21 mouse cellular contexts compared by ENCODE assay signal in the genomic region with DNA sequence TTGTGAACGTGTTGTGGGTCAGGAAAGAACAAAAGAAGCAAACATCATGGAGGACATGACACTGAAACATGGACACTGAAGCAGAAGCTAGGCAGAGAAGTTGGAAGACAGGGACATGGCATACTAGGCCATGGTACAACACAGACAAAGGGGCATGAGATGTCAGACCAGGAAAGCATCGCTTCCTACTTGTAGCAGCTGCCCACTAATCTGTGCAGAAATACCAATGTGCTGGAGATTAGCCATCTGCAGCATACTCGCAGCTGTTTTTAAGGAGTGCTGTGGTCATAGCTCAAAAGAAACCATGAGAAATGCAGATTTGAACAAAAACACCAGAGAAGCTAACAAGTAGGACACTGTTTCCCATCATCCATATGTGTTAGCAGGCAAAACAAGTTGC. TPM values are rescaled to one million over a fixed set of nuclear protein-coding genes. Genes with fewer than 3 reads are reported as not detected.
DNase-seq lines count a peak whose midpoint lies in the region; ATAC-seq and TF ChIP-seq lines count a peak whose summit lies in the region.
"Had no signal": no experiment of that assay in that cellular context is flagged by ENCODE, and none has a peak within 500 bp of the region (broad histone marks: within the 10 kb centered on the region; RNA-seq: fewer than 3 reads in every experiment).

No protein-coding gene starts in this region.

- peak; percentile 63 for DNase-seq in heart, adult 11 months
- DNase-seq in heart, postnatal 36 days, result no peak
- DNase-seq in midbrain, embryonic 11.5 days (ENCODE audit: low spot score, missing footprints), result peak; percentile 75
- no peak for DNase-seq in midbrain, postnatal 0 days (ENCODE audit: low spot score)
- peak; percentile 20 for DNase-seq in NIH3T3 (ENCODE audit: low read depth)
- DNase-seq: adrenal gland, adult 8-10 months; adrenal gland, postnatal 14 days; adrenal gland, postnatal 36 days; cerebellum, adult 11-12 months; cerebellum, adult 2 months; cerebellum, adult 9-10 months; cerebellum, postnatal 10 days; cerebellum, postnatal 25 days; forebrain, postnatal 0 days had no signal

- intact Hi-C loops in heart, postnatal 36 days (cut with DNase I), result no loop called here

- no peak overlapping the region for H3K4me2 ChIP-seq in midbrain, embryonic 11.5 days
- H3K4me2 ChIP-seq in midbrain, postnatal 0 days (ENCODE audit: low read depth, low read length, poor library complexity, severe bottlenecking), result no peak overlapping the region
- H3K4me2 ChIP-seq in myocyte (ENCODE audit: low read depth), result no peak overlapping the region
- no peak overlapping the region for H3K4me2 ChIP-seq in intestine, embryonic 15.5 days (replicated peaks)
- H3K4me2 ChIP-seq: embryonic facial prominence, embryonic 13.5 days; forebrain, embryonic 13.5 days; forebrain, embryonic 15.5 days had no signal

- no peaks in the 10 kb centered on the region for H3K36me3 ChIP-seq in midbrain, embryonic 11.5 days (ENCODE audit: control insufficient read depth, insufficient read depth, low read length)
- no peaks in the 10 kb centered on the region for H3K36me3 ChIP-seq in midbrain, postnatal 0 days (ENCODE audit: insufficient read depth, low read length)
- H3K36me3 ChIP-seq in myocyte (ENCODE audit: control insufficient read depth, insufficient read depth), result no peaks in the 10 kb centered on the region
- no peaks in the 10 kb centered on the region for H3K36me3 ChIP-seq in intestine, embryonic 15.5 days
- H3K36me3 ChIP-seq: embryonic facial prominence, embryonic 13.5 days; forebrain, embryonic 15.5 days had no signal

- H3K4me1 ChIP-seq in midbrain, embryonic 11.5 days (ENCODE audit: control insufficient read depth, insufficient read depth, low read length), result no peaks in the 10 kb centered on the region
- no peaks in the 10 kb centered on the region for H3K4me1 ChIP-seq in midbrain, postnatal 0 days (ENCODE audit: insufficient read depth, low read length)
- H3K4me1 ChIP-seq in intestine, embryonic 15.5 days (replicated peaks), result peaks cover 6% of the 10 kb centered on the region
- H3K4me1 ChIP-seq: embryonic facial prominence, embryonic 13.5 days; forebrain, embryonic 13.5 days; forebrain, embryonic 15.5 days had no signal

- WGBS in midbrain, embryonic 11.5 days, result 81% methylated on average over 3 of the region's 3 CpGs
- WGBS in midbrain, postnatal 0 days, result 71% methylated on average over 3 of the region's 3 CpGs
- WGBS in intestine, embryonic 15.5 days, result 82% methylated on average over 3 of the region's 3 CpGs

- no peak overlapping the region for H3K27ac ChIP-seq in midbrain, embryonic 11.5 days (ENCODE audit: low read depth, low read length)
- H3K27ac ChIP-seq in midbrain, postnatal 0 days (ENCODE audit: low read depth, low read length), result no peak overlapping the region
- no peak overlapping the region for H3K27ac ChIP-seq in intestine, embryonic 15.5 days
- H3K27ac ChIP-seq: embryonic facial prominence, embryonic 13.5 days; forebrain, embryonic 13.5 days; forebrain, embryonic 15.5 days had no signal

- no peaks in the 10 kb centered on the region for H3K9me3 ChIP-seq in midbrain, embryonic 11.5 days (ENCODE audit: control insufficient read depth, low read length)
- no peaks in the 10 kb centered on the region for H3K9me3 ChIP-seq in midbrain, postnatal 0 days (ENCODE audit: low read length)
- H3K9me3 ChIP-seq in intestine, embryonic 15.5 days, result no peaks in the 10 kb centered on the region
- H3K9me3 ChIP-seq: embryonic facial prominence, embryonic 13.5 days; forebrain, embryonic 13.5 days; forebrain, embryonic 15.5 days had no signal

- H3ac ChIP-seq in myocyte (ENCODE audit: control insufficient read depth, insufficient read length), result no peak overlapping the region

- no peak for TF ChIP-seq CTCF in midbrain, postnatal 0 days (IDR thresholded peaks at IDR 0.05)

- H3K79me2 ChIP-seq in myocyte (ENCODE audit: control insufficient read depth, insufficient read depth), result no peaks in the 10 kb centered on the region

- no peak overlapping the region for H3K9ac ChIP-seq in midbrain, embryonic 11.5 days (ENCODE audit: low read length)
- H3K9ac ChIP-seq in midbrain, postnatal 0 days (replicated peaks; ENCODE audit: low read length, poor library complexity, severe bottlenecking), result no peak overlapping the region
- H3K9ac ChIP-seq in intestine, embryonic 15.5 days, result no peak overlapping the region
- H3K9ac ChIP-seq: embryonic facial prominence, embryonic 13.5 days; forebrain, embryonic 13.5 days; forebrain, embryonic 15.5 days; forebrain, postnatal 0 days had no signal

- H3K27me3 ChIP-seq in midbrain, embryonic 11.5 days (ENCODE audit: control insufficient read depth, insufficient read depth, low read length), result no peaks in the 10 kb centered on the region
- H3K27me3 ChIP-seq in midbrain, postnatal 0 days (ENCODE audit: insufficient read depth, low read length), result no peaks in the 10 kb centered on the region
- H3K27me3 ChIP-seq in myocyte (ENCODE audit: control insufficient read depth, insufficient read depth, insufficient read length), result peaks cover 15% of the 10 kb centered on the region
- H3K27me3 ChIP-seq in intestine, embryonic 15.5 days (replicated peaks), result no peaks in the 10 kb centered on the region
- H3K27me3 ChIP-seq: embryonic facial prominence, embryonic 13.5 days; forebrain, embryonic 13.5 days; forebrain, embryonic 15.5 days; Patski had no signal

- no peak for TF ChIP-seq POLR2A in myocyte (IDR thresholded peaks at IDR 0.05; ENCODE audit: insufficient read length, low read depth)

- H3K4me3 ChIP-seq in midbrain, embryonic 11.5 days (ENCODE audit: low read depth, low read length), result no peak overlapping the region
- H3K4me3 ChIP-seq in midbrain, postnatal 0 days (ENCODE audit: low read depth, low read length), result no peak overlapping the region
- no peak overlapping the region for H3K4me3 ChIP-seq in myocyte
- no peak overlapping the region for H3K4me3 ChIP-seq in intestine, embryonic 15.5 days (replicated peaks)
- H3K4me3 ChIP-seq: embryonic facial prominence, embryonic 13.5 days; forebrain, embryonic 13.5 days; forebrain, embryonic 15.5 days had no signal

- ATAC-seq in midbrain, embryonic 11.5 days (ENCODE audit: low FRiP score), result no peak
- ATAC-seq in midbrain, postnatal 0 days (ENCODE audit: low FRiP score), result no peak
- no peak for ATAC-seq in intestine, embryonic 15.5 days
- ATAC-seq: activated CD4-positive, CD25-positive, alpha-beta regulatory T cell, adult 4 months; forebrain, embryonic 13.5 days; forebrain, embryonic 15.5 days; forebrain, postnatal 0 days; Patski had no signal

TF ChIP-seq in myocyte, 11 proteins besides CTCF, POLR2A, EP300 and RAD21:
- TF ChIP-seq REST (IDR thresholded peaks at IDR 0.05; ENCODE audit: insufficient read depth, insufficient read length), result no peak
- peak in 1 of 3 experiments; percentile 42 for TF ChIP-seq MYOG (IDR thresholded peaks at IDR 0.05; ENCODE audit: control insufficient read depth in 1 of 3, insufficient read depth in 1 of 3, insufficient read length in 2 of 3, low read depth in 2 of 3)
- TF ChIP-seq MAX (IDR thresholded peaks at IDR 0.05; ENCODE audit: low read depth), result no peak
- TF ChIP-seq POLR2AphosphoS2 (IDR thresholded peaks at IDR 0.05; ENCODE audit: insufficient read length, low read depth), result no peak
- TF ChIP-seq MYOD1 (IDR thresholded peaks at IDR 0.05; ENCODE audit: control insufficient read depth in 1 of 3, insufficient read length in 2 of 3, low read depth in 2 of 3), result peak in 2 of 3 experiments; percentile 50 to 57

RNA-seq across cellular contexts. Expression of gene Arhgap29, which starts 24.7 kb away (rescaled TPM):
- total RNA-seq in heart, postnatal 36 days (2021), result 10 to 100 TPM; 53.9 to 54.3 TPM
- polyA plus RNA-seq in midbrain, embryonic 11.5 days (2014; fragmentation: Nextera tagmentation; extraction: Ambion mirVana), result 36.7 and 40.6 TPM in 2 replicates
- total RNA-seq in midbrain, postnatal 0 days (2014; rRNA removed), result 34.6 and 38.6 TPM in 2 replicates
- 12.6 and 13.6 TPM in 2 replicates for polyA plus RNA-seq in midbrain, postnatal 0 days (2015; fragmentation: Nextera tagmentation; extraction: Ambion mirVana)
- polyA plus RNA-seq in myocyte (2012; fragmentation: generic; extraction: Trizol), result 13.7 TPM
- polyA plus RNA-seq in intestine, embryonic 15.5 days (2015; fragmentation: Nextera tagmentation; extraction: Ambion mirVana), result 31.5 and 40.1 TPM in 2 replicates

Comparison
In these comparisons a context has a peak if more than half of its experiments do, and no peak if none do; other contexts are left out.
1. DNase-seq: peak in heart, adult 11 months (single experiment), midbrain, embryonic 11.5 days (single experiment) and NIH3T3 (single experiment); none in heart, postnatal 36 days (0 of 2) and midbrain, postnatal 0 days (single experiment).